Mouse (Mus musculus) hindbrain, embryonic 14.5 days (tissue): ENCODE measurements around the gene Limk2. TPM values are rescaled to one million over a fixed set of nuclear protein-coding genes. Genes with fewer than 3 reads are reported as not detected.
A peak's percentile ranks its signal among the peaks of the same experiment; 100 is the strongest.

Experiments
- ATAC-seq: fragments of 200-750 bp; cut with Nextera tagmentation; 2 replicates; pipeline ENCODE4 v1.8.0; 2017; ENCODE audit warnings: moderate number of reproducible peaks, mild to moderate bottlenecking, moderate TSS enrichment, moderate library complexity; ENCODE audit not compliant: low FRiP score
- DNase-seq: peaks from one replicate; pipeline ENCODE4 v3.0.0-alpha.2; 2015; ENCODE audit warnings: low spot score
- H3K27ac ChIP-seq: fragments of 300-500 bp; sonication (generic); 2 replicates; pipeline ENCODE4 v1.5.1; 2014; ENCODE audit warnings: mild to moderate bottlenecking, moderate library complexity
- H3K27me3 ChIP-seq: fragments of 300-500 bp; sonication (generic); 2 replicates; pipeline ENCODE4 v1.6.1; 2014; ENCODE audit warnings: mild to moderate bottlenecking, low read length, mixed read lengths; ENCODE audit not compliant: control insufficient read depth, insufficient read depth
- H3K36me3 ChIP-seq: fragments of 300-500 bp; sonication (generic); replicated peaks from 2 replicates; pipeline ENCODE4 v1.6.1; 2014; ENCODE audit not compliant: control insufficient read depth, insufficient read depth
- H3K4me1 ChIP-seq: fragments of 300-500 bp; sonication (generic); replicated peaks from 2 replicates; pipeline ENCODE4 v1.6.1; 2014; ENCODE audit warnings: antibody characterized with exemption, low read length, mixed read lengths; ENCODE audit not compliant: control insufficient read depth, insufficient read depth
- H3K4me2 ChIP-seq: fragments of 300-500 bp; sonication (generic); replicated peaks from 2 replicates; pipeline ENCODE4 v1.6.1; 2014; ENCODE audit warnings: mild to moderate bottlenecking, moderate library complexity
- H3K4me3 ChIP-seq: fragments of 300-500 bp; sonication (generic); replicated peaks from 2 replicates; pipeline ENCODE4 v1.5.1; 2014; ENCODE audit warnings: mild to moderate bottlenecking, low read length
- H3K9ac ChIP-seq: fragments of 300-500 bp; sonication (generic); 2 replicates; pipeline ENCODE4 v1.6.1; 2014
- H3K9me3 ChIP-seq: fragments of 300-500 bp; sonication (generic); 2 replicates; pipeline ENCODE4 v1.6.1; 2016; ENCODE audit warnings: low read length; ENCODE audit not compliant: control insufficient read depth
- WGBS: fragments of 180-500 bp; shearing (Covaris S2); extraction: QIAGEN DNeasy Blood & Tissue Kit; methylation state at CpG from one replicate; pipeline ENCODE4 v1.1.7; 2014; 5-methylcytosine and 5-hydroxymethylcytosine counted together
- polyA plus RNA-seq: library from polyadenylated mRNA; unstranded; fragments of >200 nt; fragmentation: Nextera tagmentation; extraction: Ambion mirVana; gene quantifications from 2 replicates; pipeline ENCODE4 v1.2.1, GENCODE M21; 2014

Limk2 gene
- polyA plus RNA-seq, 1 experiment from 2014 or later = 148 TPM

- H3K4me3 ChIP-seq = no peak overlapping the region
- ATAC-seq (no peak), DNase-seq (no peak)
- H3K36me3 ChIP-seq = peaks cover 10% of the 10 kb centered on the region; the same call in 1 of the 2 replicates
- H3K4me2 ChIP-seq = 0 out of 2 replicates have a peak overlapping the region, but pooled peaks have one; percentile 100
- no peaks in the 10 kb centered on the region for H3K9me3 ChIP-seq
- H3K27ac ChIP-seq = no peak overlapping the region
- 91% methylated on average over 11 of the region's 11 CpGs for WGBS
- H3K27me3 ChIP-seq = no peaks in the 10 kb centered on the region; the same call in 1 of the 2 replicates
- H3K9ac ChIP-seq = no peak overlapping the region
- peaks cover 28% of the 10 kb centered on the region for H3K4me1 ChIP-seq
These were observed 75.8 kb downstream of the Limk2 start for GRCm38 (mm10) chr11:3333111-3333695.

- Histone ChIP-seq H3K36me3 (peaks cover 10% of the 10 kb centered on the region; the same call in 1 of the 2 replicates), H3K4me3 (peak overlapping the region; percentile 68), H3K27ac (peak overlapping the region; percentile 71), H3K27me3 (no peaks in the 10 kb centered on the region; the same call in 1 of the 2 replicates), H3K9me3 (no peaks in the 10 kb centered on the region), H3K9ac (peak overlapping the region; percentile 63), H3K4me2 (peak overlapping the region; percentile 100), H3K4me1 (peaks cover 17% of the 10 kb centered on the region)
- under 1% methylated on average over 68 of the region's 75 CpGs for WGBS
- DNase-seq (peak; percentile 89), ATAC-seq (peak; percentile 97)
These were observed 77.0 kb downstream of the Limk2 start for GRCm38 (mm10) chr11:3331756-3332642.

- no peaks in the 10 kb centered on the region for H3K9me3 ChIP-seq
- 5% methylated on average over 14 of the region's 14 CpGs for WGBS
- ATAC-seq = no peak
These were observed 77.8 kb downstream of the Limk2 start for GRCm38 (mm10) chr11:3330991-3331750.

GRCm38 (mm10) chr11:3330566-3330965 lies 78.4 kb downstream of the Limk2 start:
- peaks cover 12% of the 10 kb centered on the region for H3K4me1 ChIP-seq
- 0% methylated on average over 9 of the region's 9 CpGs for WGBS
- peaks cover 10% of the 10 kb centered on the region; the same call in 1 of the 2 replicates for H3K36me3 ChIP-seq
- H3K27me3 ChIP-seq = no peaks in the 10 kb centered on the region; the same call in 1 of the 2 replicates
- peak overlapping the region; percentile 70 for H3K27ac ChIP-seq
- ATAC-seq (peak; percentile 54), DNase-seq (peak; percentile 82)
- no peaks in the 10 kb centered on the region for H3K9me3 ChIP-seq
- H3K9ac ChIP-seq = peak overlapping the region; percentile 63
- H3K4me2 ChIP-seq = peak overlapping the region; percentile 100
- peak overlapping the region; percentile 68 for H3K4me3 ChIP-seq

More at GRCm38 (mm10) chr11:3330991-3331750, 77.8 kb downstream of the Limk2 start:
- peak overlapping the region; percentile 68 for H3K4me3 ChIP-seq
- peak overlapping the region; percentile 100 for H3K4me2 ChIP-seq
- peak overlapping the region; percentile 70 for H3K27ac ChIP-seq
- H3K27me3 ChIP-seq = no peaks in the 10 kb centered on the region; the same call in 1 of the 2 replicates
- peak; percentile 47 for DNase-seq
- peaks cover 10% of the 10 kb centered on the region; the same call in 1 of the 2 replicates for H3K36me3 ChIP-seq
- H3K9ac ChIP-seq = peak overlapping the region; percentile 63
- peaks cover 12% of the 10 kb centered on the region for H3K4me1 ChIP-seq

GRCm38 (mm10) chr11:3329891-3330451 lies 79.0 kb downstream of the Limk2 start, which contains the start of gene Pik3ip1:
Gene Pik3ip1 (plus strand): TSS chr11:3330401.
- no peak for ATAC-seq
- peak within 1 kb of the TSS; percentile 63 for H3K9ac ChIP-seq
- H3K9me3 ChIP-seq = no peaks in the 10 kb centered on the region
- peaks cover 12% of the 10 kb centered on the region for H3K4me1 ChIP-seq
- H3K4me2 ChIP-seq = peak within 1 kb of the TSS; percentile 100
- H3K27ac ChIP-seq = peak within 1 kb of the TSS; percentile 70
- peak within 1 kb of the TSS; percentile 68 for H3K4me3 ChIP-seq
- no peaks in the 10 kb centered on the region; the same call in 1 of the 2 replicates for H3K27me3 ChIP-seq
- H3K36me3 ChIP-seq = peaks cover 10% of the 10 kb centered on the region; the same call in 1 of the 2 replicates
- no peak for DNase-seq

GRCm38 (mm10) chr11:3328806-3329775 lies 79.9 kb downstream of the Limk2 start:
- DNase-seq (no peak), ATAC-seq (no peak)
- H3K36me3 ChIP-seq = peaks cover 6% of the 10 kb centered on the region; the same call in 1 of the 2 replicates
- H3K27ac ChIP-seq = no peak overlapping the region
- H3K9ac ChIP-seq = no peak overlapping the region
- no peaks in the 10 kb centered on the region; the same call in 1 of the 2 replicates for H3K27me3 ChIP-seq
- no peaks in the 10 kb centered on the region for H3K9me3 ChIP-seq
- no peak overlapping the region for H3K4me2 ChIP-seq
- H3K4me3 ChIP-seq = no peak overlapping the region
- WGBS = 79% methylated on average over 11 of the region's 11 CpGs
- H3K4me1 ChIP-seq = peaks cover 12% of the 10 kb centered on the region

GRCm38 (mm10) chr11:3328271-3328670 lies 80.7 kb downstream of the Limk2 start:
- no peaks in the 10 kb centered on the region for H3K9me3 ChIP-seq
- 80% methylated on average over 5 of the region's 5 CpGs for WGBS
- H3K27me3 ChIP-seq = no peaks in the 10 kb centered on the region; the same call in 1 of the 2 replicates
- H3K4me1 ChIP-seq = peaks cover 12% of the 10 kb centered on the region
- H3K36me3 ChIP-seq = peaks cover under 1% of the 10 kb centered on the region; the same call in 1 of the 2 replicates
- H3K9ac ChIP-seq = no peak overlapping the region
- ATAC-seq = no peak
- no peak for DNase-seq
- H3K27ac ChIP-seq = no peak overlapping the region
- H3K4me3 ChIP-seq = no peak overlapping the region
- no peak overlapping the region for H3K4me2 ChIP-seq

GRCm38 (mm10) chr11:3318286-3318685 lies 90.7 kb downstream of the Limk2 start:
- DNase-seq = no peak
- Histone ChIP-seq H3K27me3 (no peaks in the 10 kb centered on the region), H3K4me1 (no peaks in the 10 kb centered on the region), H3K9ac (no peak overlapping the region), H3K9me3 (no peaks in the 10 kb centered on the region), H3K27ac (no peak overlapping the region), H3K4me2 (no peak overlapping the region), H3K36me3 (no peaks in the 10 kb centered on the region; the same call in none of the 2 replicates), H3K4me3 (no peak overlapping the region)
- WGBS = 91% methylated on average over 3 of the region's 3 CpGs
- no peak for ATAC-seq
